Mouse (Mus musculus) testis, adult 2 months (tissue): Measurements from ENCODE around the gene Nfix.

ENCODE experiments used
- CTCF ChIP-seq: fragments of 200-500 bp; IDR thresholded peaks from 2 replicates; pipeline ENCODE4 v1.5.1; 2012; ENCODE audit warnings: low read depth, mild to moderate bottlenecking, inconsistent platforms, low read length, moderate library complexity; ENCODE audit not compliant: control insufficient read depth, insufficient read depth, insufficient replicate concordance
- POLR2A ChIP-seq: fragments of 200-500 bp; IDR thresholded peaks from 2 replicates; pipeline ENCODE4 v1.6.1; 2012; ENCODE audit warnings: low read depth, mild to moderate bottlenecking, inconsistent platforms, low read length, moderate library complexity; ENCODE audit not compliant: control insufficient read depth

DNA sequence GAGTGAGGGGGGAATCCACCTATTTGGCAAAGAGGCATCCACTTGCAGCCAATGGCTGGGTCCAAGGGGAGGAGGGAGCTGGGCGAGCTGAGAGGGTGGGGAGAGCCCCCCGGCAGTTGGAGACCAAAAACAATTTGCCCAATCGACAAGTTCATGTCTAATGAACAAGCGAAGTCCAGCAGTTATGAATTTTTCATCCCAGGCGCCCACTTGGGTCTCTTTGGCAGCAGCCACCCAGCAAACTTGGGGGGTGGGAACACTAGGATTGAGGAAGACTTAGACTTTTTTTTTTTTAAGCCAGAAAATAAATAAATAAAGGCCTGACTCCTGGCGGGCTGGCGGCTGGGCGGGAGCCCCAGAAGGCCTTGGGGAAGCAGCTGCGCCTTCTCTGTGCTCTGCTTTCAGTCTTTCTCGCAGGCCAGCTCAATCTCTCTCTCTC lies 25.7 kb downstream of the Nfix start:
- TF ChIP-seq CTCF (no peak), POLR2A (no peak)
